Mouse (Mus musculus) testis, postnatal 10 days (tissue): ENCODE measurements around the gene Cyp4v3.
"Not testable (repeated sequence)": the region's sequence is repeated elsewhere in the genome, so short reads cannot be mapped to it uniquely, and the experiment has no call there.

Experiments used
- DNase-seq: peaks from one replicate; pipeline ENCODE4 v3.0.0; 2021; ENCODE audit warnings: low spot score

Gene Cyp4v3

DNA sequence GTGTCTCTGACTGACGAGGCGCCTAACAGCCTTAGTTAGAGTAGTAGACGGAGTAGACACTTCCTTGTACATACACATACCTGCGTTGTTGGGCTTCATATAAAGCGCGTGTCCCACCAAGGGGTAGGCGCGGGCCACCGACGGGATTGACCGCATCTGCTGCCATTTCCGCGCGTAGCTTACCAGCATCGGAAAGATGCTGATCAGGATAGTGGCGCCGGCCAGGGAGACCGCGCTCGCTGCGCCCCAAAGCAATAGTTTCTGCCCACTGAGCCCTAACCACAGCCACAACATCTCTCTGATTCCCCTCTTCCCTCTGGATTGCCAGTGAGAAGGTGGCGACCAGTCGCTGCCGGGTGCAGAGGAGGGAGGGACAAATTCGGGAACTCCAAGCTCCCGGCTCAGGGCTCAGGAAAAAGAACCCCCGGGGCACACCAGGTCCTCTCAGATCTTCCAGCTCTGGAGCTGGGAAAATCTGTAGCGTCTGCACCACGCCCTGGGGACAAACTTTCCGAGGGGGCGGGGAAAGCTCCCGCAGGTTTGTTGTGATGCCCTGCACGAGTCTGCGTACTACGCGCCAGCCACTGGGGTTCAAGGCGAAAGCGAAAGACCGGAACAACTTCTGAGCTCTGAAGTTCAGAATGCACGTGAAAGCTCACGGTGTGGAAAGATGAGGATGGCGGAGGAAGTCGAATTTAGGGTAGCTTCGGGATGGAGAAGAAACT, at the start of gene Cyp4v3:
Gene Cyp4v3, minus strand, starts transcription at position 532 of the 725 bp plus-strand sequence.
- DNase-seq, result peak; percentile 82

DNA sequence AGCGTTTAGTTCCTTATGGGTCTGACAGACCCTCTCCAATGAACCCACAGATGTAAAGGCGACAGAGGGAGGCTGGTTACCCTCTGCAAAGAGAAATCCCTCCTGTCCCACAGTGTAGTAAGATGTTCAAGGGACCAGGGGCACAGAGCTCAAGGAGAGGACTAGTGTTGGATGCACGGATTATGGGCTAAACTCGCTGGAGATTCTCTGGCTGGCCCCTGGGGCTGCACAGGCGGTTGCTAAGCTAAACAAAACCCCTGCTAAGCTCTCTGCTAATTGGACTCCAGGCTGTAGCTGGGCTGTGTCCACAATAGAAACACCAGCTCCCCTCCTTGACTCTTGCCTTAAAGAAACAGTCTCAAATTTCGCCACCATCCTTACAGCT, 48.9 kb upstream of the Cyp4v3 start, which contains the start of gene Fam149a:
Gene Fam149a, minus strand, starts transcription at position 329 of the 385 bp plus-strand sequence.
- DNase-seq, result no peak

DNA sequence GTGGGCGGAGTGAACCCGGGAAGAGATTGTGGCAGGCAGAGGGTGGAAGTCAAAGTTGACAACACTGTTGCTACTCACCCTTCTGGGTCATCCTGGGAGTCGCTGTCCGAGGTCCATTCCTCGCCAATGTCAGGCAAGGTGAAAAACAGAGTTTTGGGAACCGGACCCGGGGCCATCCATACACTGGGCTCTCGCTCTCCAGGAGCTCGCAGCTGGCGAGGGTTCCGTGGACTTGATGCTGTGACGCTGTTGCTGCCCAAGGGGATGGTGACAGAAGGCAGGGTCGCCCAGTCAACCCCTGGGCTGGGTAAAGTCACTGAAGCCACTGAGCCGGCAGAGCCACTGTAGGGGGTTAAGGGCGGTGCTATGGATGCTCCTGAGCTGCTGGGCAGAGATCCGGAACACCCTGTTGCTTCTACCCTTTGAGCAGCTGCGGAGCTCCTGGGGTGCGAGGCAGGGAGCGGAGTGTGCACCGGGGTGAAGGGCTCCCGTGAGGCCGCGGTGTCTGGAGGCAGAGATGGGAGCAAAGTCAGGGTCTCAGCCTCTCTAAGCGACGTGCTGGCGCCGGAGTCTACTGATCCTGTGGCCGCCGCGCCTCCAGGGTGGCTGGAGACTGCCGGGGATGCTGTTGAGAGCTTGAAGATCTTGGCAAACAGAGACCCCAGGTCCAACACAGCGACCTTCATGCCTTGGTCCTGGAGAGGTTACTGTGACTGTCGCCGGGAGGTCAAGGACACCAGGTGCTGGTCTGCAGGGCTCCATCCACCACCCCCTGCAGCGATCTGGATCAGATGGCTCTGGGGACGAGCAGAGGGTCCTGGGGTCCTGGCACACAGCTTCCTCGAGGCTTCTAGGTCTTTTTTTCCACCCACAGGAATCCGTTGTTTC, 48.3 kb upstream of the Cyp4v3 start:
- no peak for DNase-seq

GRCm38 (mm10) chr8:45380598-45380997, 47.6 kb upstream of the Cyp4v3 start:
- no peak for DNase-seq

DNA sequence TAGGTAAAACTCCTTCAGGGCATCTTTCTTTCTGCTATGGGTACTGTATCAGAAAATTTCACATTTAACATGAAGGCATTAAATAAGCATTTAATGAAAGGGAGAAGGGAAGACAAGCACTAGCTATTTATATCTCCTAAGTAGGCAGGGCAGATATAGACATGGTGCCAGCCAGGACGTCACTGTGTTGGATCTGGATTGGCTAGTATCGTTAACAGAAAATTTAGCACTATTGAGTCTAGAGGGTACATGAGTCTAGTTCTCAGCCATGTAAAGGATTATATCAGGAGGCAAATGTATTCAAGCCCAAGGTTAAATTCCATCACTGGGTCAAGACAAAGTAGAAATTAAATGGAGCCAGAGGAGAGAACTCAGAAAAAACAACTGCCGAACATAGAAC, 41.1 kb upstream of the Cyp4v3 start:
- DNase-seq, result no peak

- DNase-seq, result no peak
Measured at GRCm38 (mm10) chr8:45367154-45367553, 34.1 kb upstream of the Cyp4v3 start.

GRCm38 (mm10) chr8:45363220-45363619, 30.2 kb upstream of the Cyp4v3 start:
- no peak for DNase-seq

DNA sequence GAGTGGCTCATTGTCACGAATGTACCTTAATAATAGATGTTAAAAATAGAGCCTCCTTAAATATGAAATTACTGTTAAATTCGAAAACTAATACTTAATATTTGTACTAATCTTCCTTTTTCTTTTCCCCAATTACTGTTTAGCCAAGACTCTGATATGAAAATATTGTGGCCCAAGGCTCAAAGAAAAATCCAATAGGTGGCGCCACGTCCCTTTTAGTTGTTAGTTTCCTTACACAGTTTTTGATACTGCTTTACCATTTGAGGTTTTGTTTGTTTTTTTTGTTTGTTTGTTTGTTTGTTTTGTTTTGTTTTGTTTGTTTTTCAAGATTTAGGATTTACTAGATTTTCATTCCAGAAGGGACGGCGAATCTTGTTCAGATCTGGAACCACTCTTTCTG, 29.3 kb upstream of the Cyp4v3 start:
- peak; percentile 54 for DNase-seq

GRCm38 (mm10) chr8:45359091-45359605, 26.1 kb upstream of the Cyp4v3 start:
- DNase-seq, result no peak

GRCm38 (mm10) chr8:45358132-45358918, 25.3 kb upstream of the Cyp4v3 start:
- peak; percentile 59 for DNase-seq

DNA sequence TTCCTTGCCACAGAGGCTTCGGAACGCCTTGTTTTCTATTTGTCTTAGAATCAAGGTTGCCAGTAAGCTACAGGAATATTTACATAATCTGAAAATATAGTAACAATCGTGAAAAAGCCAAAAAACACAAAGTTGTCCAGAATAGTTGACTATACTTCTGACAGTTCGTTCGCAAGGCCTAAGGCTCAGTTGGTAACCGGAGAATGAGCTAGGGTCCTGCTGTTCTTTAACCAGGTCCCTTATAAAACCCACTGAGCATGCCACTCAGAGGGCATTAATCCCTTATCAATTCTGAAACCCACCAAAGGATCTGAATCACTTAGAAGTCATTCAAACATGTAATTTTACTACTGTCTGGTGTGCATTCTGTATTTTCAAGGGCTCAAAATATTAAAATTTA, 22.8 kb upstream of the Cyp4v3 start:
- no peak for DNase-seq

GRCm38 (mm10) chr8:45345031-45345430, 12.0 kb upstream of the Cyp4v3 start:
- peak; percentile 75 for DNase-seq

DNA sequence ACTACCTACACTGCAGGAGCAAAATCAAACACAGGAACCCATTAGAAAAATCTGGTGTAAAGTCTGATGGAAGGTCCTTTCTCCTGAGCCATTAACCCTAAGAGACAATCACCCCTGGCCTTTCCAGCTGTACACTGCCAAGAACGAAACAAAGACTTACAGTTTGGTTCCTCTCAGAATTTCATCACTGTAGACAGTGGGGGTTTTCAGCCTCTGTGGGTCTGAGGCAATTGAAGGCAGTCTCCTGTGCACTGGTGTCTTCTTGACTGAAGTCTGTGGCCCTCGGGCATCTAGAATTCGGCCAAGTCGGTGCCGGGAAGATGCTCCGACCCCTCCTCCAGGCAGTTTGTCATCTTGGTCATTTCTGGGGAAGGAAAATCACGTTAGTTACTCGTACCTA, 11.3 kb upstream of the Cyp4v3 start:
- no peak for DNase-seq

DNA sequence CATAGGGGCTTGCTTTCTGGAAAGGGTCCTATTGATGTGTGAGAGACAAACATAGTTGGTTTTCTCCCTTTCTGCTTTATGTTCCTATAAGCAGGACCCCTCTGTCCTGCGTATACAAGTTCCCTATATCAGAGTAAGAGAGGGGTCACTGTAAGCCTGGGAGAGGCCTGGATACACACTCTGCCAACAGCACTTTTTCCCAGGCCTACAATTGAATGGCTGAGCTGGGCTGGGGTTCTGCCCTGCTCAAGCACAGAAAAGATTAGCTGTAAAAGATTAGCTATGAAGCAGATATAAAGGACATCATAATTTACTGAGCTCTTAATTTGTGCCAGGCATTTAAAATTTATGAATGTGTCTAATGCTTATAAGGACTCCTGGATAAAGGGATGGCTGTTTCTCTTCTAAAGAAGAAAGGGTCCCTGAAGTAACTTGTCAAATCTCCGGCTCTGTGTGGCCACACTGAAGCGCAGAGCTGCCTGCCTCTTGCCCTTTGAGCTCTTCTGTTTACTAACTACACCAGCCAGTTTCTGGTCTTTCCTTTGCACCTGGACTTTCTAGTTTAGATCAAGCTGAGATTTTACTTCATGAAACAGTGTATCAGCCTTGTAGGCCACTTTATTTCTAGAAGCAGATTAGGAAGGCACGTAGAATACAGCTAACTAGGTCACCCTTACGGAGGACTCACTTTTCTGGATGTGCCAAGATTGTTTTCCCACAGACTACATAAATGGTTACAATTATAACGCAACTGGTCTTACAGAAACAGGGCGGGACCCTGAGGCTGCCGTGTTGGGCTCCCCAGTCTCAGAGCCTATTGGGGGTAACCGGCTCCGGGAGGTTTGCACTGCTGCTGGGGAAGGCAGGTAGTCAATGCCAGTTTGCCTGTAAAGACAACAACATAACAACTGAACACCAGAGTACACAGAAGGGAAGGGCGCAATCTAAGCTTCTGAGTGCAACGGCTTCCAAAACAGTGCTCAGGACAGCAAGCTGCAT, 8.9 kb upstream of the Cyp4v3 start:
- no peak for DNase-seq

GRCm38 (mm10) chr8:45333493-45333892, 477 bp upstream of the Cyp4v3 start:
- no peak for DNase-seq

DNA sequence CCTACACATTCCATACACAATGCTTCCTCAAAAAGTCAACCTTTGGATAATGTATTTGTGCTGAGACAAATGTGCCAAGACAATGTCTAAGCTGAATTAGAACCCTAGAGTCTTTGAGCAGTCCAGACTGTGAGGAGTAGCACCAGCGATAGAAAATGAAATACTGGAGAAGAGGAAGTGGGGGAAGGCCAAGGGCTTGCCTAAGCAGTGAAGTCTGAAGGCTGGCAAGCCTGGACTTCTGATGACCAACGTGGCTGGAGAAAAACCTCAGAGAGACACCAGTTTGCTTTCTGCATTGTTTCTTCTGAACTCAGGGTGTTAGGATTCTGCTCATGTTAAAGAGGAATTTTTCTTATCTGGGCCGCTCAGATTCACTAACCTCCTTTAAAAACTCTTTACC, 2.2 kb downstream of the Cyp4v3 start:
- DNase-seq, result no peak

DNA sequence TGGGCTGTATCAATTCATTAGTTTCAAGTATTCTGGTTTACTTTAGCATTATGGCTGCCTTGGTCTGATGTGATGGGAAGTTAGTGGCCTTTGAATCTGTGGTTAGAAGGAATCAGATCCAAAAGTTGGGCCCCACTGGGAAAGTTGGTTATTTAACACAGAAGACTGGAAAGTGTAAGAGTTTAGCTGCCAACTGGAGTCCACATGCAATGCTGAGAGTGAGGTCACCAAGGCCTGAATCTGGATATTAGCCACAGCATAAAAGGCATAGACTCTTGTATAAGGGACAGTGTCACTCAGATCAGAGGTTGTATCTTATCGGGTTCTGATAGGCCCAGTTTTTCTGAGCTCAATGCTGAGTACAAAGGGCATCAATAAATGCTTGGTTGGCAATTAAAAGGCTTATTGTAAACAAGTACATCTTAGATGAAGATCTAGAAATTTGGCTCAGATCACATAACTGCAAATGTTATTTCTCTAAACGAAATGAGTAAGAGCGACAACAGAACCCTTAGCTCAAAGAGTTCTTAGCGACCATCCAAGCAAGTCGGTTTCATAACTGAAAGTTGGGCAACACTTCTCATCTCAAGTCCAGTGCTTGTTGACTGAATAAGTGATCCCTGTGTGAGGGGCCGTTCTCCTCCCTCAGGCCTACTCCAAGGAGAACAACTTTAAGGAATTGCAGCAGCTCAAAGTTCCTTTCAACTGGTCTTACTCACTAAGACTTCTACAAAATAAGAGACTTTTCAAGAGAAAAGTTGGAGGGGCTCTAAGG, 3.6 kb downstream of the Cyp4v3 start:
- no peak for DNase-seq

GRCm38 (mm10) chr8:45327076-45327475, 5.9 kb downstream of the Cyp4v3 start:
- not testable (repeated sequence) for DNase-seq

DNA sequence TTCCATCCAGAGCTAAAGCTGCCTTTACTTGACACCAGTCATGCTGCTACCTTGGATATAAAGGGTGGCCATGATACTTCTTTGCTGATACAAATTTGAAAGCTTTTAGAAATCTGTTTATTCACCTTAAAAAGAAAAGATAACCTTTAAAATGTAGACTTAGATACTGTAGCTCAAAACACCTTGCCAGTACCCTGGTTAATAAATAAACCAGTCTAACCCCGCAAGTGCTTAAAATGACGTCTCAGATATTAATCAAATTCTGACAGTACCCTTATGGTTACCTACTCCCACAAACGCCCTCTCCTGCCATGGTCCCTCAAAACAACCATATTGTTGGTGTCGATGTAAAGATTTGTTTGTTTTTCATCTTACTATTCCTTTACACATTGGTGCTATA, 8.9 kb downstream of the Cyp4v3 start:
- DNase-seq, result no peak

- no peak for DNase-seq
Measured at GRCm38 (mm10) chr8:45321365-45321764, 11.7 kb downstream of the Cyp4v3 start.
